22 mouse cellular contexts compared by ENCODE assay signal in genomic region chr3:58686206-58686921, GRCm38 (mm10). TPM values are rescaled to one million over a fixed set of nuclear protein-coding genes. Genes with fewer than 3 reads are reported as not detected.
DNase-seq lines count a peak whose midpoint lies in the region; ATAC-seq and TF ChIP-seq lines count a peak whose summit lies in the region.
"Had no signal": no experiment of that assay in that cellular context is flagged by ENCODE, and none has a peak within 500 bp of the region (broad histone marks: within the 10 kb centered on the region; RNA-seq: fewer than 3 reads in every experiment).

No protein-coding gene starts in this region.

- H3K9ac ChIP-seq in intestine, embryonic 14.5 days (ENCODE audit: low read length), result no peak overlapping the region
- H3K9ac ChIP-seq in intestine, embryonic 15.5 days, result no peak overlapping the region
- no peak overlapping the region for H3K9ac ChIP-seq in liver, embryonic 14.5 days (replicated peaks)
- H3K9ac ChIP-seq in liver, embryonic 15.5 days, result no peak overlapping the region
- H3K9ac ChIP-seq: forebrain, postnatal 0 days had no signal

- H3K4me1 ChIP-seq in intestine, embryonic 14.5 days (replicated peaks; ENCODE audit: control insufficient read depth, insufficient read depth, low read length), result peaks cover 23% of the 10 kb centered on the region
- peaks cover 11% of the 10 kb centered on the region for H3K4me1 ChIP-seq in intestine, embryonic 15.5 days (replicated peaks)
- H3K4me1 ChIP-seq in liver, embryonic 14.5 days (replicated peaks; ENCODE audit: control insufficient read depth in 2 of 2, insufficient read depth in 2 of 2, low read length in 1 of 2), result peaks cover 0 to 5% of the 10 kb centered on the region in 2 experiments; a peak in 2 of 4 replicates
- H3K4me1 ChIP-seq in liver, embryonic 15.5 days (replicated peaks), result peaks cover 10% of the 10 kb centered on the region; the same call in 1 of the 2 replicates

- no peaks in the 10 kb centered on the region for H3K9me3 ChIP-seq in intestine, embryonic 14.5 days (ENCODE audit: control insufficient read depth, low read length)
- no peaks in the 10 kb centered on the region for H3K9me3 ChIP-seq in intestine, embryonic 15.5 days
- H3K9me3 ChIP-seq in liver, embryonic 14.5 days (ENCODE audit: control insufficient read depth, low read length), result no peaks in the 10 kb centered on the region
- H3K9me3 ChIP-seq in liver, embryonic 15.5 days (replicated peaks), result no peaks in the 10 kb centered on the region
- H3K9me3 ChIP-seq: forebrain, embryonic 10.5 days had no signal

- no peak for TF ChIP-seq CTCF in liver, embryonic 14.5 days (IDR thresholded peaks at IDR 0.05; ENCODE audit: low read depth)

- peak; percentile 46 for DNase-seq in intestine, embryonic 14.5 days (ENCODE audit: low spot score)
- DNase-seq in liver, embryonic 14.5 days (ENCODE audit: low read depth in 3 of 3, low spot score in 3 of 3), result no peak
- DNase-seq in liver, result no peak
- DNase-seq in spleen, postnatal 10 days (ENCODE audit: low spot score in 2 of 2), result no peak
- DNase-seq in thymus, postnatal 14 days, result no peak
- DNase-seq: adrenal gland, postnatal 14 days; cerebellum, postnatal 10 days; forebrain, postnatal 0 days; lung, adult 2 months; lung, postnatal 14 days had no signal

- 82% methylated on average over 7 of the region's 7 CpGs for whole genome bisulfite sequencing in intestine, embryonic 14.5 days
- 75% methylated on average over 7 of the region's 7 CpGs for WGBS in intestine, embryonic 15.5 days
- 65% methylated on average over 7 of the region's 7 CpGs for WGBS in liver, embryonic 14.5 days (ENCODE audit: insufficient replicate concordance)
- WGBS in liver, embryonic 15.5 days (ENCODE audit: insufficient replicate concordance), result 57% methylated on average over 7 of the region's 7 CpGs

- no peak for ATAC-seq in intestine, embryonic 14.5 days (replicated peaks; ENCODE audit: low FRiP score, low TSS enrichment, low read depth)
- ATAC-seq in intestine, embryonic 15.5 days, result no peak
- ATAC-seq in liver, embryonic 14.5 days (ENCODE audit: insufficient read depth), result no peak
- peak; percentile 50 for ATAC-seq in liver, embryonic 15.5 days (ENCODE audit: insufficient read depth)
- ATAC-seq: forebrain, postnatal 0 days; hindbrain, embryonic 16.5 days; intestine, postnatal 0 days had no signal

- no peak overlapping the region for H3K27ac ChIP-seq in intestine, embryonic 14.5 days (ENCODE audit: low read depth)
- no peak overlapping the region for H3K27ac ChIP-seq in intestine, embryonic 15.5 days
- no peak overlapping the region for H3K27ac ChIP-seq in liver, embryonic 14.5 days
- peak overlapping the region; percentile 38; the same call in 1 of the 2 replicates for H3K27ac ChIP-seq in liver, embryonic 15.5 days (replicated peaks)
- H3K27ac ChIP-seq: forebrain, embryonic 10.5 days; layer of hippocampus, adult 2 months; stomach, postnatal 0 days had no signal

- TF ChIP-seq EP300 in liver, embryonic 14.5 days (IDR thresholded peaks at IDR 0.05; ENCODE audit: low read depth), result no peak

- no peak overlapping the region for H3K4me2 ChIP-seq in intestine, embryonic 14.5 days (ENCODE audit: low read length)
- no peak overlapping the region for H3K4me2 ChIP-seq in intestine, embryonic 15.5 days (replicated peaks)
- peak overlapping the region; percentile 29; the same call in 1 of the 2 replicates for H3K4me2 ChIP-seq in liver, embryonic 14.5 days (ENCODE audit: low read depth)
- peak overlapping the region; percentile 32 for H3K4me2 ChIP-seq in liver, embryonic 15.5 days
- H3K4me2 ChIP-seq: heart, embryonic 11.5 days; midbrain, embryonic 11.5 days had no signal

- no peak overlapping the region for H3K4me3 ChIP-seq in intestine, embryonic 14.5 days (ENCODE audit: low read depth, low read length)
- no peak overlapping the region for H3K4me3 ChIP-seq in intestine, embryonic 15.5 days (replicated peaks)
- no peak overlapping the region for H3K4me3 ChIP-seq in liver, embryonic 14.5 days (ENCODE audit: insufficient read depth in 1 of 2, low read depth in 2 of 2, low read length in 2 of 2)
- H3K4me3 ChIP-seq in liver, embryonic 15.5 days (replicated peaks), result no peak overlapping the region
- H3K4me3 ChIP-seq: forebrain, embryonic 10.5 days; layer of hippocampus, adult 2 months had no signal

- H3K27me3 ChIP-seq in intestine, embryonic 14.5 days (replicated peaks; ENCODE audit: control insufficient read depth, insufficient read depth, low read length), result no peaks in the 10 kb centered on the region
- H3K27me3 ChIP-seq in intestine, embryonic 15.5 days (replicated peaks), result no peaks in the 10 kb centered on the region
- H3K27me3 ChIP-seq in liver, embryonic 14.5 days (ENCODE audit: control insufficient read depth, insufficient read depth, low read length), result peaks cover 2% of the 10 kb centered on the region
- peaks cover 9% of the 10 kb centered on the region for H3K27me3 ChIP-seq in liver, embryonic 15.5 days

- H3K36me3 ChIP-seq in intestine, embryonic 14.5 days (ENCODE audit: control insufficient read depth, insufficient read depth, low read length), result no peaks in the 10 kb centered on the region
- no peaks in the 10 kb centered on the region for H3K36me3 ChIP-seq in intestine, embryonic 15.5 days
- no peaks in the 10 kb centered on the region for H3K36me3 ChIP-seq in liver, embryonic 14.5 days (replicated peaks; ENCODE audit: control insufficient read depth, insufficient read depth, low read depth)
- no peaks in the 10 kb centered on the region for H3K36me3 ChIP-seq in liver, embryonic 15.5 days (replicated peaks)
- H3K36me3 ChIP-seq: forebrain, embryonic 10.5 days had no signal

RNA-seq across cellular contexts. Expression of gene Siah2, which starts 5.8 kb away (rescaled TPM):
- polyA plus RNA-seq in intestine, embryonic 14.5 days (2014; fragmentation: Nextera tagmentation; extraction: Ambion mirVana), result 5.8 and 7.5 TPM in 2 replicates
- polyA plus RNA-seq in intestine, embryonic 15.5 days (2015; fragmentation: Nextera tagmentation; extraction: Ambion mirVana), result 4.7 and 5.7 TPM in 2 replicates
- polyA plus RNA-seq in liver, embryonic 14.5 days (2012; rRNA removed), result 4.4 and 4.7 TPM in 2 replicates
- polyA plus RNA-seq in liver, embryonic 14.5 days (2014; fragmentation: Nextera tagmentation; extraction: Ambion mirVana), result 2.8 and 3.5 TPM in 2 replicates
- polyA plus RNA-seq in liver, embryonic 15.5 days (2015; fragmentation: Nextera tagmentation; extraction: Ambion mirVana), result 3.0 and 4.2 TPM in 2 replicates

RNA-seq across cellular contexts. Expression of gene Erich6, which starts 49.4 kb away (rescaled TPM):
- 0.11 TPM in 1 of 2 replicates, not detected in the other for polyA plus RNA-seq in intestine, embryonic 14.5 days (2014; fragmentation: Nextera tagmentation; extraction: Ambion mirVana)
- not detected in 2 replicates for polyA plus RNA-seq in intestine, embryonic 15.5 days (2015; fragmentation: Nextera tagmentation; extraction: Ambion mirVana)
- 0.01 TPM in 1 of 2 replicates, not detected in the other for polyA plus RNA-seq in liver, embryonic 14.5 days (2012; rRNA removed)
- not detected in 2 replicates for polyA plus RNA-seq in liver, embryonic 14.5 days (2014; fragmentation: Nextera tagmentation; extraction: Ambion mirVana)
- not detected in 2 replicates for polyA plus RNA-seq in liver, embryonic 15.5 days (2015; fragmentation: Nextera tagmentation; extraction: Ambion mirVana)
- polyA plus RNA-seq: embryonic facial prominence, embryonic 11.5 days; forebrain, embryonic 10.5 days; heart, postnatal 0 days; intestine, postnatal 0 days; small intestine, adult 2 months had no signal

Comparison
In these comparisons a context has a peak if more than half of its experiments do, and no peak if none do; other contexts are left out.
1. H3K4me2 ChIP-seq: peak in liver, embryonic 14.5 days (single experiment) and liver, embryonic 15.5 days (single experiment); none in intestine, embryonic 14.5 days (single experiment) and intestine, embryonic 15.5 days (single experiment).